Mouse (Mus musculus) kidney, postnatal 10 days (tissue): Measurements from ENCODE around the gene Mitf.

Experiments used
- DNase-seq: peaks from one replicate; pipeline ENCODE4 v3.0.0; 2021; ENCODE audit warnings: mixed read lengths

Mitf gene

DNA sequence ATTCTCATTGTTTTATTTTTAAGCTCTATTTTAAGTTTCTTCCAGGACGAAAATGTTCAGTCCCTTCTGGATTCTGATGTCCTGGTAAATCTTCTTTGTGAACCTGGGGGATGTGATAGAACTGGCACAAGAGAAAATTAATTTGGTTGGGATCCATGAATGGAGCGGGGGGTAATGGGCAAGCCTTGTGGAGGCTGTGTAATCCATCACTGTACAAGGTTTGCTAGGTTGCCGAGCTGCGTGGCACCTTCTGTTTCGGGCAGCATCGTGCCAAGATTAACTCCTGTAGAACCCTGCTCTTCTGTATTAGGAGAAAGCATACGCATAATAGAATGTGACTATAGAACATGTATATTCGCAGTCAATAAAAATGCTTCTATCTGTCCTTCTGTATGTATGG lies 76.1 kb downstream of the Mitf start:
- no peak for DNase-seq

GRCm38 (mm10) chr6:97883496-97883895 lies 76.6 kb downstream of the Mitf start:
- peak; percentile 22 for DNase-seq

DNA sequence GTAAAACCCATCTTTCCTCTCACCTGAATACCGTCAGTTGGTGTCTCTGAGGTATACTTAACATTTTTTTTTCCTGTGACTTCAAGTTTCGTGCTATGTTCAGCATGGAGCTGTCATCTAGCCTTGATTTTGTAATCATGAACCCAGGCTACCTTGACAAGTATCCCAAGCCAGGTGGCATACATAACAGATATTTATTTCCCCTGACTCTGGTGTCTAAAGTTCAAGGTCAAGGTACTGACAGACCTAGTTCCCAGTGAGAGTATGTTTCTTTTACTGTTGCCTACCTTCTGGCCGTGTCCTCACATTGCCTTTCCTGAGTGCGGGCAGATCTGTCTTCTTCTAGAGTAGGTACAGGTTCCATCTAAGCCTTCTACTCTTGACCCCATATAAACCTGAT lies 78.1 kb downstream of the Mitf start:
- DNase-seq: no peak

- DNase-seq: no peak
Measured at GRCm38 (mm10) chr6:97885606-97886005, 78.8 kb downstream of the Mitf start.

GRCm38 (mm10) chr6:97887893-97888292 lies 81.0 kb downstream of the Mitf start:
- no peak for DNase-seq

DNA sequence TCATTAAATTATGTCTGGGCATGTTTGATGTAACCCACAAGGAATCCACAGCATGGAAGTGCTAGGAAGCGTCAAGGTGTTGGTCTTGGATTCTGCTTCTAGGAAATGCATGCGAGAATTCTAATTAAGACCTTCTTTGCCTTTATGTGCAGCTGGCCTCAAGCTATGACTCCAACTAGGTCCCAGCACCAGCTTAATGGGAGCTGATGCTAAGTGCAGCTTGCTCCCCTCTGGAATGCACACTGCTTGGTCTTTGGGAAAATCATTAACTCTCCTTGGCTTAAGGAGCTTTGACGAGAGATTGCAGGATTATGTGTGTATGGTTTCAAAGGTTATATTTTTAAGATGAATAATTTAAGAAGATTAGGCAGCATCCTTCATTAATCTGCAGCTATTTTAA lies 81.7 kb downstream of the Mitf start:
- DNase-seq: peak; percentile 43

GRCm38 (mm10) chr6:97893546-97893945 lies 86.7 kb downstream of the Mitf start:
- no peak for DNase-seq

DNA sequence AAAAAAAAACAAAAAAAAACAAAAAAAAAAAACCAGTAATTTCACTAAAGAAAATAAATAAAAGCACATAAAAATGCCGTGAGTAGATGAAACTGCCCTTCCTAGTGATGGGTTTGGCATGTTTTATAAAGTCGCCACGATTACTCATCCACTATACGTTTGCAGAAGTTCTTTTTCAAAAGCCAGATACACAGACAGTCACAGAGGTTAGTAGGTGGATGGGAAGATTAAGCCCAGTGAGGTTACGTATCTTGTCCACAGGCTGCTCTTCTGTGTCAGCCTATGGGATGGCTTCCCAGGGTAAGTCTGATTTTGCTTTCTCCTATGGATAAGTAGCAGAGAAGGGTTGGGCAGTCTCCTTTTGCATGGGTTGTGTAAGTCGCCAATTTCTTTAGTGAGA lies 90.3 kb downstream of the Mitf start:
- DNase-seq: no peak

- no peak for DNase-seq
Measured at GRCm38 (mm10) chr6:97898085-97898484, 91.2 kb downstream of the Mitf start.

DNA sequence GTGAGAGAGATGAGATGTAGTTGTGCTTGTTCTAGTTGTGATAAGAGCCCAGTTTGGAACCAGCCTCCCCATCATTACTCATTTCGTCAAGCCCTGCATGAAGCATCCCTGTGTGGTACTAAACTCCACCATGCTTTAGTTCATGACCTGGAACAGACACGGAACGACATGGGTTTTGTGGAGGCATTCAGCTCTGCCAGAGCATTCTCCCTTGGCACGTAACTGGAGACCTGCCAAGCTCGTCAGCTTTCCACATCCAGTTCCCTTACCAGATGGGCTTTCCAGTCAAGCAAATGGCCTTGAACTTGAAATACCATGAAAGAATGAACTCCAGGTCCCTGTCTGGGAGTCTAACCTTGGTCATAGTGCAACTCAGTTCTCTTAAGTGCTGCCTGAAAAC lies 94.7 kb downstream of the Mitf start:
- peak; percentile 43 for DNase-seq

DNA sequence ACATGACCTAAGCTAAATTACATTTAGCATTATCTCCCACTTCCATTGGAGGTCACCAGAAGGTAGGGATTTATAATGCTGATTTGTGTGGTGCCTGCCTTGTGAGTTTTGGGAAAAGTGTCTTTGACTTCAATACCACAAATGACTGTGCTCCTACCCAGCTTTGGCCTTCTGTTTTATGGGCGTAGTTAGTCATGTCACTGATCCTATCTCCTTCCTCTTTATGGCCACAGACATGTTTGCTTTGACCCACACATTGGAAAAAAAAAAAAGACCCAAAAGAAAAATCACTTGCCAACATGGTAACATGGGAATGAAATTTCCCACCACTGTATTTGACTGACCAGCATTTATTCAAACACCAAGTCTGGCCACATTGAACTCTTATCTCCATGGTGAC lies 95.4 kb downstream of the Mitf start:
- no peak for DNase-seq

DNA sequence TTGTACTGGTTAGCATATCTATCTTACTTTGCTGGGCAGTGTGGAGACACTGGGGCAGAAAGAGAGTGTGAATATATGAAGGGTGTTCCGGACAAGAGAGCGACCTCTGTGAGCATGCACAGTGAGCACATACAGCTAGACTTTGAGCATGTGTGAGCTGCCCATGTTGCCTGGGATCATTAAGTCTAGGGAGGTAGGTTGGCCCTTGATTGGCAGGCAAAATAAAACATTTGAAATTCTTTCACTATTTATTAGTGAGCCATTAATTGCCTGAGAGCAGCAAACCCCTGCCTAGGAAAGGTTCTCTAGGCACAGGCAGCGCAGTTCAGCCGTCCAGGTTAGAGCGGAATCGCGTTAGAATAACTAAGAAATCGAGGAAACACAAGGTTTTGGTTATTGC lies 107.9 kb downstream of the Mitf start:
- peak; percentile 53 for DNase-seq

DNA sequence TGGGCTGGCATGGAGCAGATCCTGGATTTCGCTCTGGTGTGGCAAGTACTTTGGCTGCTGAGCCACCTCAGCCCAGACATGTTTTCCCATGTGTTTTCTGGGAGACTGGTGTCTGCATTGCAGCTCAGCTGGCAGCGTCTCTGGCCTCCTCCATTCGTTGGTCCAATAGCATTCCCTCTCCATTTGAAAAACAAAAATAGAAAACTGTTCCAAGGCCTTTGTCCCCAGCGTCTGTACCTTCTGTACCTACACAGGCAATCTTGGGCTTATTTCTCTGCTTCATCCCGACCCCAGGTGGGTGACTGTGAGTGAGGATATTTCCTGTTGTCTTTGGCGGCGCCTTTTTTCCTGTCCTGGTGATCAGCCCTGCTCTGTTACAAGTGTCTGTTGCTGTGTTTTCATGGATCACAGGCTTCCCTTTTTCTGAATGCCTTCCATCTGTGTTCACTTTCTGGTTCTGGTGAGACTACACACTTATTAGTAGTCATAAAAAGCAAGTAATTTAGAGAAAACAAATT lies 109.6 kb downstream of the Mitf start:
- DNase-seq: peak; percentile 14

DNA sequence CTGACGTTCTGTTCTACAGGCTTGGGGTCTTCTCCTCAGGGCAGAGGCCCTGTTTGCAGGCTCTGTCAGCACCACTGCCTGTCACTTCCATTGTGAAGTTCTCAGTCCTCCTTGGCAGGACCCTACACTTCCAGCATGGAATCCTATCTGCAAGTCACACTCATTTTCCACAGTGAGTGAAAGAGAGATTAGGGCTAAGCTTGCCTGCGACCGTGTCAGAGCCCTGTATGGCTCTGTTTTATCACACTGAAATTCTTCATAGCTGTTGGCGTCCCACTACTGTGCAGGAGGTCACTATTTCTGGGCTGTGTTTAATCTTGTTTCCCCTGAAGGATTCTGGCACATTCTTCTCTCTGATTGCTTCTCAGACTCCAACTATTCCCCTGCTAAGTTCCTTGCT lies 111.2 kb downstream of the Mitf start:
- no peak for DNase-seq

GRCm38 (mm10) chr6:97918481-97918880 lies 111.6 kb downstream of the Mitf start:
- no peak for DNase-seq

- DNase-seq: peak; percentile 67
Measured at GRCm38 (mm10) chr6:97919287-97919686, 112.4 kb downstream of the Mitf start.

- no peak for DNase-seq
Measured at GRCm38 (mm10) chr6:97921591-97921990, 114.7 kb downstream of the Mitf start.

DNA sequence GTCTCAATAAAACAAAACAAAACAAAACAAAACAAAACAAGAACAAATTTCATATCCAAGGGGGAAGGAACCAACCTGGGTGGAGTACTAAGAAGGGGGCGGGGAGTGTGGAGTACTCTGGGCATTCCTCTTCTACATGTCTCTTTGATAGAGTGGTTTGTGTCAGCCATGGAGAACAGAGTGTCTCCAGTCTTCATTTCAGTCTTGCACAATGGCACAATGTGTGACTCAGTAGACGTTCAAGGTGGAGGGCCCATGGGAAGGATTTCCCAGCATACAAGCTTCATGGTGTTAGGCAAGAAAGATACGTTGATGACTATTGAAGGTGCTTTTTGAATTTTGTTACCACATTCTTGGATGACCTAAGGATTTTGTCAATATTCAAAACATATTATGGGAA lies 117.4 kb downstream of the Mitf start:
- no peak for DNase-seq

GRCm38 (mm10) chr6:97929051-97929450 lies 122.2 kb downstream of the Mitf start:
- DNase-seq: no peak

- peak; percentile 50 for DNase-seq
Measured at GRCm38 (mm10) chr6:97929466-97929865, 122.6 kb downstream of the Mitf start.

DNA sequence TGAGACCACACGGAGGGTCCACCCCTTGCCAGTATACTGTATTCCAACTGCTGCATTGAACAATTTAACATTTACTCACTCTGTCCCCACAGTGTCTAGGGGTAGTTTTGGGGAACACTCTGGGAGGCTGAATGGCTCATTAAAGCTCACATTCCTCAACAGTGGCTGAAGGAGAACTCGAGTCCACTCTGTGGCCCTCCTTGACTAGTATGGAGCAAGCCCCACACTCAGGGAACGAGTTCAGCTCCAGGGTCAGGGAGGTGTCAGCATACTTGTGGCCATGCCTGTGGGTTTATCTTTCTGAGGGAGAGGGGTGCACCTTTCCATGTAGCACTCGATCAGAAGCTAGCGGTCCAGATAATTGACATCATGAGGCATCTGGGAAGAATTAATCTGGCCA lies 130.3 kb downstream of the Mitf start:
- DNase-seq: no peak

GRCm38 (mm10) chr6:97937897-97938614 lies 131.2 kb downstream of the Mitf start:
- no peak for DNase-seq

GRCm38 (mm10) chr6:97940916-97941315 lies 134.1 kb downstream of the Mitf start:
- no peak for DNase-seq

DNA sequence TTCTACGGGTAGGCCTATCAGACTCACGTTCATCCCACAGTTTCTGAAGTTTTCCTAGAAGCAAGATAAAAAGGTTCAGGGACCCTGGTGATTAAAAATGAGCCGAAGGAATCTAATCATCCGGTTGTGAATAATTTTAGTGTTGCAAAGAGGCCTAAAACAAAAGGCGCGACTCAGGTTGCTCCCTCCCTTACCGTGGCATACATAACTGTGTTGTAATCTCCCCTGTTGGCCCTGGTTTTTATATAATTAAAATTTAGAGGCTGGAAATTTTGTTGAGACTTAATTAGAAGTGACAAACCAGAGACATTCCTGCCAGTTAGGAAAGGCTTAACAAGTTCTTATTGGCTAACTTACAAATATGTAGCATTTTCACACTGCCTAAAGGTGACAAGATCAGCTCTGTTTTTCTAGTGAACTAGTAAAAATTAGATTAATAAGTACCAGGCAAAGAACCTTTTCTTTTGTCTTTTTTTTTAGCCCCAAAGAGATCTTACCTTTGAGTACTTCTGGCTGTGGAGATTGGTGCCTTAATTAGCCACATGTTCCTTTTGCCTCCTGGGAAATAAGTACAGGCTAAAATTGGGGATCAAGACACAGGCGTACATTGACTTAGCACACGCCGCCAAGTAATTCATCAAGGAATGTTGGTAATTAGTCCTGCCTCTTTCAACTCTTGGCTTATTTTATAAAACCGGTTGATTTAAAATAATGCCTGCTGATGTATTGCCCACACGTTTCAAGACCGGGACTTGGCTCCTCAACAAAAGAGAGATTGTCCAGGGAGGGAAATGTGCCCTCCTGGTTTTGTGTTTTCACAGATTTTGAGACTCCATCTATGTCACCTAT lies 143.4 kb downstream of the Mitf start:
- no peak for DNase-seq
